Mouse (Mus musculus): ENCODE results near the gene Zkscan5. TPM values are rescaled to one million over a fixed set of nuclear protein-coding genes. Genes with fewer than 3 reads are reported as not detected.
"Not testable (repeated sequence)": the region's sequence is repeated elsewhere in the genome, so short reads cannot be mapped to it uniquely, and the experiment has no call there.

Zkscan5 gene
- polyA plus RNA-seq, 1 experiment from 2014 or later, result 10.3 TPM

GRCm38 (mm10) chr5:145218671-145219070 is 14.3 kb downstream of the Zkscan5 start:
- Histone ChIP-seq H3K4me2 (no peak overlapping the region), H3K27me3 (replicated peaks; ENCODE audit: control insufficient read depth, insufficient read depth, low read length) (no peaks in the 10 kb centered on the region), H3K9me3 (ENCODE audit: control insufficient read depth, low read length) (no peaks in the 10 kb centered on the region), H3K4me1 (replicated peaks; ENCODE audit: control insufficient read depth, insufficient read depth, low read length) (no peaks in the 10 kb centered on the region), H3K9ac (ENCODE audit: low read depth, low read length) (no peak overlapping the region), H3K4me3 (ENCODE audit: low read depth, low read length) (no peak overlapping the region), H3K36me3 (ENCODE audit: control insufficient read depth, insufficient read depth, low read length) (peaks cover 23% of the 10 kb centered on the region), H3K27ac (ENCODE audit: low read depth, low read length) (no peak overlapping the region)
- 92% methylated on average over 20 of the region's 20 CpGs for WGBS
- ATAC-seq (replicated peaks; ENCODE audit: low FRiP score) (no peak), DNase-seq (ENCODE audit: low spot score) (no peak)

- Histone ChIP-seq H3K27me3 (replicated peaks; ENCODE audit: control insufficient read depth, insufficient read depth, low read length) (no peaks in the 10 kb centered on the region), H3K4me1 (replicated peaks; ENCODE audit: control insufficient read depth, insufficient read depth, low read length) (no peaks in the 10 kb centered on the region), H3K9me3 (ENCODE audit: control insufficient read depth, low read length) (no peaks in the 10 kb centered on the region), H3K4me2 (no peak overlapping the region), H3K27ac (ENCODE audit: low read depth, low read length) (no peak overlapping the region), H3K9ac (ENCODE audit: low read depth, low read length) (no peak overlapping the region), H3K36me3 (ENCODE audit: control insufficient read depth, insufficient read depth, low read length) (peaks cover 23% of the 10 kb centered on the region), H3K4me3 (ENCODE audit: low read depth, low read length) (no peak overlapping the region)
- 90% methylated on average over 8 of the region's 8 CpGs for WGBS
- no peak for ATAC-seq (replicated peaks; ENCODE audit: low FRiP score)
- DNase-seq (ENCODE audit: low spot score), result no peak
Observed at GRCm38 (mm10) chr5:145219981-145220380, 15.6 kb downstream of the Zkscan5 start.

DNA sequence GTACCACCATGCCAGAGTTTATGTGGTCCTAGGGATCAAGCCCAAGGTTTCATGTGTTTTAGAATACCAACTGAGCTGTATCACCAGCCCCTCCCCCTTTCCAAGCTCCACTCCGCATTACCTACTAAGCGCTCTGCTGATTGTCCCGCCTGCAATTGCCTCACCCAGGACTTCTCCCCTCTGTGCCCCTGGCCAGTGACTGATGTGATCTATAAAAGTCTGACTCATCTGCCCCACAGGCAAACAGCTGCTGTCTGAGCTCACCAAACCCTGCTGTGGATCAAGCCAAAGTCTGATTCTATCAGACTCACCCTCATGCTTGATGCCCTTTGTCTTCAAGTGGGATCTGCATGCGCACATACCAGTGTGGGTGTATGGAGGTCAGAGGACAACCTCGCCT is 18.5 kb downstream of the Zkscan5 start:
- ATAC-seq (replicated peaks; ENCODE audit: low FRiP score), result 0 out of 2 replicates have a peak, but pooled peaks have one; percentile 19
- no peaks in the 10 kb centered on the region for H3K27me3 ChIP-seq (replicated peaks; ENCODE audit: control insufficient read depth, insufficient read depth, low read length)
- 81% methylated on average over 5 of the region's 5 CpGs for WGBS
- H3K9ac ChIP-seq (ENCODE audit: low read depth, low read length), result no peak overlapping the region
- H3K4me2 ChIP-seq, result no peak overlapping the region
- H3K4me3 ChIP-seq (ENCODE audit: low read depth, low read length), result no peak overlapping the region
- H3K27ac ChIP-seq (ENCODE audit: low read depth, low read length), result no peak overlapping the region
- no peaks in the 10 kb centered on the region for H3K9me3 ChIP-seq (ENCODE audit: control insufficient read depth, low read length)
- DNase-seq (ENCODE audit: low spot score), result no peak
- H3K36me3 ChIP-seq (ENCODE audit: control insufficient read depth, insufficient read depth, low read length), result peaks cover 23% of the 10 kb centered on the region
- no peaks in the 10 kb centered on the region for H3K4me1 ChIP-seq (replicated peaks; ENCODE audit: control insufficient read depth, insufficient read depth, low read length)

- WGBS, result 79% methylated on average over 12 of the region's 12 CpGs
- DNase-seq (ENCODE audit: low spot score), result no peak
- Histone ChIP-seq H3K4me1 (replicated peaks; ENCODE audit: control insufficient read depth, insufficient read depth, low read length) (no peaks in the 10 kb centered on the region), H3K9ac (ENCODE audit: low read depth, low read length) (no peak overlapping the region), H3K9me3 (ENCODE audit: control insufficient read depth, low read length) (no peaks in the 10 kb centered on the region), H3K4me2 (no peak overlapping the region), H3K4me3 (ENCODE audit: low read depth, low read length) (no peak overlapping the region), H3K27me3 (replicated peaks; ENCODE audit: control insufficient read depth, insufficient read depth, low read length) (no peaks in the 10 kb centered on the region), H3K36me3 (ENCODE audit: control insufficient read depth, insufficient read depth, low read length) (peaks cover 21% of the 10 kb centered on the region), H3K27ac (ENCODE audit: low read depth, low read length) (no peak overlapping the region)
- no peak for ATAC-seq (replicated peaks; ENCODE audit: low FRiP score)
Observed at GRCm38 (mm10) chr5:145223395-145223794, 19.0 kb downstream of the Zkscan5 start.

- WGBS, result 56% methylated on average over 2 of the region's 2 CpGs
- Histone ChIP-seq H3K4me2 (no peak overlapping the region), H3K27me3 (replicated peaks; ENCODE audit: control insufficient read depth, insufficient read depth, low read length) (no peaks in the 10 kb centered on the region), H3K9ac (ENCODE audit: low read depth, low read length) (no peak overlapping the region), H3K4me1 (replicated peaks; ENCODE audit: control insufficient read depth, insufficient read depth, low read length) (no peaks in the 10 kb centered on the region), H3K36me3 (ENCODE audit: control insufficient read depth, insufficient read depth, low read length) (0 out of 2 replicates have a peak, but pooled peaks cover 5% of the 10 kb centered on the region), H3K27ac (ENCODE audit: low read depth, low read length) (no peak overlapping the region), H3K4me3 (ENCODE audit: low read depth, low read length) (no peak overlapping the region), H3K9me3 (ENCODE audit: control insufficient read depth, low read length) (no peaks in the 10 kb centered on the region)
- DNase-seq (ENCODE audit: low spot score), result no peak
- no peak for ATAC-seq (replicated peaks; ENCODE audit: low FRiP score)
Observed at GRCm38 (mm10) chr5:145226453-145226852, 22.1 kb downstream of the Zkscan5 start.

DNA sequence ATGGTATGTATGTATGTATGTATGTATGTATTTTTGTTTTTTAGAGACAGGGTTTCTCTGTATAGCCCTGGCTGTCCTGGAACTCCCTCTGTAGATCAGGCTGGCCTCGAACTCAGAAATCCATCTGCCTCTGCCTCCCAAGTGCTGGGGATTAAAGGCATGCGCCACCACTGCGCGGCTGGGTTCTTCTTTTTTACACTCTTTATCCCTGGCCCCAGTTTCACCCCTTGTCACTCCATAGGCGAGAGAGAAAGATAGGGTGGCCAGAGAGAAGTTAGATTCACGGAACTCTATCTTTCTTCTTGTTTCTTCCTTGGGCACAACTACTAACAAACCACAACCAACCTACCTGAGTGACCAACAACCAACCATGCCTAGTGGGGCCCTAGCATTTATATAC is 24.9 kb downstream of the Zkscan5 start:
- H3K4me3 ChIP-seq (ENCODE audit: low read depth, low read length); H3K4me2 ChIP-seq; H3K9ac ChIP-seq (ENCODE audit: low read depth, low read length); H3K27me3 ChIP-seq (replicated peaks; ENCODE audit: control insufficient read depth, insufficient read depth, low read length); H3K27ac ChIP-seq (ENCODE audit: low read depth, low read length); H3K9me3 ChIP-seq (ENCODE audit: control insufficient read depth, low read length); H3K4me1 ChIP-seq (replicated peaks; ENCODE audit: control insufficient read depth, insufficient read depth, low read length); DNase-seq (ENCODE audit: low spot score); ATAC-seq (replicated peaks; ENCODE audit: low FRiP score); H3K36me3 ChIP-seq (ENCODE audit: control insufficient read depth, insufficient read depth, low read length): not testable (repeated sequence)
- WGBS, result 76% methylated on average over 6 of the region's 6 CpGs

GRCm38 (mm10) chr5:145230641-145231040 is 26.3 kb downstream of the Zkscan5 start:
- no peak overlapping the region for H3K27ac ChIP-seq (ENCODE audit: low read depth, low read length)
- H3K4me2 ChIP-seq, result peak overlapping the region; percentile 79
- ATAC-seq (replicated peaks; ENCODE audit: low FRiP score) (no peak), DNase-seq (ENCODE audit: low spot score) (no peak)
- H3K27me3 ChIP-seq (replicated peaks; ENCODE audit: control insufficient read depth, insufficient read depth, low read length), result no peaks in the 10 kb centered on the region
- H3K4me3 ChIP-seq (ENCODE audit: low read depth, low read length), result no peak overlapping the region; the same call in 1 of the 2 replicates
- WGBS, result 86% methylated on average over 4 of the region's 4 CpGs
- H3K36me3 ChIP-seq (ENCODE audit: control insufficient read depth, insufficient read depth, low read length), result peaks cover 7% of the 10 kb centered on the region
- 0 out of 2 replicates have a peak, but pooled peaks cover 5% of the 10 kb centered on the region for H3K4me1 ChIP-seq (replicated peaks; ENCODE audit: control insufficient read depth, insufficient read depth, low read length)
- no peak overlapping the region for H3K9ac ChIP-seq (ENCODE audit: low read depth, low read length)
- H3K9me3 ChIP-seq (ENCODE audit: control insufficient read depth, low read length), result no peaks in the 10 kb centered on the region

- peak within 1 kb of the TSS; percentile 96 for H3K9ac ChIP-seq (ENCODE audit: low read depth, low read length)
- H3K27ac ChIP-seq (ENCODE audit: low read depth, low read length), result peak within 1 kb of the TSS; percentile 79
- no peaks in the 10 kb centered on the region for H3K27me3 ChIP-seq (replicated peaks; ENCODE audit: control insufficient read depth, insufficient read depth, low read length)
- under 1% methylated on average over 41 of the region's 42 CpGs for WGBS
- peak within 1 kb of the TSS; percentile 95 for H3K4me3 ChIP-seq (ENCODE audit: low read depth, low read length)
- peak; percentile 98 for ATAC-seq (replicated peaks; ENCODE audit: low FRiP score)
- H3K9me3 ChIP-seq (ENCODE audit: control insufficient read depth, low read length), result no peaks in the 10 kb centered on the region
- peak; percentile 96 for DNase-seq (ENCODE audit: low spot score)
- H3K36me3 ChIP-seq (ENCODE audit: control insufficient read depth, insufficient read depth, low read length), result peaks cover 10% of the 10 kb centered on the region
- H3K4me2 ChIP-seq, result peak within 1 kb of the TSS; percentile 79
- H3K4me1 ChIP-seq (replicated peaks; ENCODE audit: control insufficient read depth, insufficient read depth, low read length), result 0 out of 2 replicates have a peak, but pooled peaks cover 5% of the 10 kb centered on the region
Observed at GRCm38 (mm10) chr5:145231367-145231871, 27.1 kb downstream of the Zkscan5 start, which contains the start of gene Zfp655. Gene Zfp655, plus strand, starts transcription at chr5:145231715.

GRCm38 (mm10) chr5:145231893-145232411 is 27.6 kb downstream of the Zkscan5 start:
- peak overlapping the region; percentile 79 for H3K4me2 ChIP-seq
- ATAC-seq (replicated peaks; ENCODE audit: low FRiP score) (peak; percentile 56), DNase-seq (ENCODE audit: low spot score) (no peak)
- H3K4me1 ChIP-seq (replicated peaks; ENCODE audit: control insufficient read depth, insufficient read depth, low read length), result 0 out of 2 replicates have a peak, but pooled peaks cover 5% of the 10 kb centered on the region
- H3K36me3 ChIP-seq (ENCODE audit: control insufficient read depth, insufficient read depth, low read length), result peaks cover 10% of the 10 kb centered on the region
- H3K4me3 ChIP-seq (ENCODE audit: low read depth, low read length), result peak overlapping the region; percentile 95
- no peaks in the 10 kb centered on the region for H3K9me3 ChIP-seq (ENCODE audit: control insufficient read depth, low read length)
- peak overlapping the region; percentile 96 for H3K9ac ChIP-seq (ENCODE audit: low read depth, low read length)
- no peaks in the 10 kb centered on the region for H3K27me3 ChIP-seq (replicated peaks; ENCODE audit: control insufficient read depth, insufficient read depth, low read length)
- under 1% methylated on average over 49 of the region's 49 CpGs for WGBS
- peak overlapping the region; percentile 79 for H3K27ac ChIP-seq (ENCODE audit: low read depth, low read length)
